Mouse (Mus musculus): ENCODE data around the gene Dvl3. TPM values are rescaled to one million over a fixed set of nuclear protein-coding genes. Genes with fewer than 3 reads are reported as not detected.

The Dvl3 gene
- total and polyA plus RNA-seq, 3 experiments = 28.7 to 49.7 (median 46.0) TPM

DNA sequence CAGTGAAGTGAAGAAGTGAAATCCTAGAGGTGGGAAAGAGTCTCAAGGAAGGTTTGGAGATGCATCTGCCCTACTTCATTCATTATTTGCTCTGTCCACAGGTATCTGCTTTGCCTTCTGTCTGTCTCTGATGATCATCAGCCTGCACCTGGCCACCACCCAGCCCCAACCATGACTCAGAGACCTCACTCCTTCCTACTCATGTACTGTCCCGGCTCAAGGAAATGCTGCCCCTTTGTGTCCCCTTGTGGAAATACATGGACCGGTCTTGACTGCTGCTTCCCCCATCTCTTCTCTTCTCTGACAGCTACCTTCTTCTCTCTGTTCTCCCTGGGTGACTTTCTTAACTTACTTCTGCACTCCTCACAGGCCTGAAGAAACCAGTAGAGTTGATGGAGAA, 26.2 kb upstream of the Dvl3 start:
- DNase-seq = peak in 1 of 2 experiments; percentile 16
- no peak overlapping the region for H3K4me3 ChIP-seq
- TF ChIP-seq EP300 (IDR thresholded peaks at IDR 0.05; ENCODE audit: insufficient read depth, low read depth, low read length) (no peak), CTCF (IDR thresholded peaks at IDR 0.05) (peak; percentile 49)
- H3K27me3 ChIP-seq (ENCODE audit: control insufficient read depth, insufficient read depth, low read length) = no peaks in the 10 kb centered on the region
- intact Hi-C loops (cut with DNase I) = no loop called here
- H3K79me2 ChIP-seq (replicated peaks; ENCODE audit: control insufficient read depth, insufficient read depth, low read length) = no peaks in the 10 kb centered on the region
- no peaks in the 10 kb centered on the region for H3K4me1 ChIP-seq (ENCODE audit: control insufficient read depth, insufficient read depth, low read length)
- no peak overlapping the region for H3K27ac ChIP-seq
- no peaks in the 10 kb centered on the region for H3K36me3 ChIP-seq (ENCODE audit: control insufficient read depth, insufficient read depth, low read length)
- H3K9ac ChIP-seq (ENCODE audit: low read depth, low read length) = no peak overlapping the region
- WGBS = 35% methylated on average over 2 of the region's 2 CpGs

DNA sequence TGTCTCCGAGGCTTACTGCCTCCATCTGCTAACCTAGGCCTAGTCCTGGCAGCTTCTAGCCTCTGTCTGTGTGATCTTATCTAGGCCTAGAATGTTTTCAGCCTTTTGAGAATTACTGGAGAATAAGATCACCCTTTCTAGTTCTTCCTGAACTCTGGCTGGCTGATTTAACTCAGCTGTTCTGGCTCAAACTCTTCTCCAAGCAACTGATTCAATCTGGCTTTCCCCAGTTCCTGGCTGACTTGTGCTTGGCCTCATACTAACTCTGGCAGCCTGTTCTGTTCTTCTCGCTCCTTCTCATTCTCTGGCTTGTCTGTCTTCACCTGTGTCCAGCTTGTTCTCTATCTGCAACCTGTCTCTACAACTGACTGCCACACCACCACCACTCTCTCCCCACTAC, 25.5 kb upstream of the Dvl3 start:
- intact Hi-C loops (cut with DNase I) = no loop called here
- Histone ChIP-seq H3K36me3 (ENCODE audit: control insufficient read depth, insufficient read depth, low read length) (no peaks in the 10 kb centered on the region), H3K9ac (ENCODE audit: low read depth, low read length) (no peak overlapping the region), H3K4me1 (ENCODE audit: control insufficient read depth, insufficient read depth, low read length) (no peaks in the 10 kb centered on the region), H3K27me3 (ENCODE audit: control insufficient read depth, insufficient read depth, low read length) (no peaks in the 10 kb centered on the region), H3K79me2 (replicated peaks; ENCODE audit: control insufficient read depth, insufficient read depth, low read length) (no peaks in the 10 kb centered on the region), H3K4me3 (no peak overlapping the region), H3K27ac (no peak overlapping the region)
- peak in 1 of 2 experiments; percentile 41 for DNase-seq
- TF ChIP-seq POLR2A (IDR thresholded peaks at IDR 0.05; ENCODE audit: insufficient read depth, low read depth, low read length) = no peak
- no peak for TF ChIP-seq CTCF (IDR thresholded peaks at IDR 0.05)
- no peak for TF ChIP-seq EP300 (IDR thresholded peaks at IDR 0.05; ENCODE audit: insufficient read depth, low read depth, low read length)
- 71% methylated on average over 2 of the region's 2 CpGs for WGBS

DNA sequence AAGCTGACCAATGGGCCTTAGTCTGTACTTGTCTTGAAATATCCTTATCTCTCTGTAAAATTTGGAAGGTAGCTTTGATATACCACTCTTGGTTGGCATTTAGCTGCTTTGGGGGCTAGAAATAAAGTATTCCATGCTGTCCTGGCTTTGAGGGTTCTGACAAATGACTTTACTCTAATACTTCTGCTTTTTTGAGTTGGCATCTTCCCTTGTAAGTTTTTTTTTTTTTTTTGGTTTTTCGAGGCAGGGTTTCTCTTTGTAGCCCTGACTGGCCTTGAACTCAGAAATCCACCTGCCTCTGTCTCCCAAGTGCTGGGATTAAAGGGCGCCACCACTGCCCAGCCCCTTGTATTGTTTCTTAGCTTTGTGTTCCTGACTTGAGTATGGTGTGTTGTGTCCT, 23.3 kb upstream of the Dvl3 start:
- Histone ChIP-seq H3K36me3 (ENCODE audit: control insufficient read depth, insufficient read depth, low read length) (no peaks in the 10 kb centered on the region), H3K27me3 (ENCODE audit: control insufficient read depth, insufficient read depth, low read length) (no peaks in the 10 kb centered on the region), H3K27ac (no peak overlapping the region), H3K4me3 (no peak overlapping the region), H3K9ac (ENCODE audit: low read depth, low read length) (no peak overlapping the region), H3K4me1 (ENCODE audit: control insufficient read depth, insufficient read depth, low read length) (no peaks in the 10 kb centered on the region), H3K79me2 (replicated peaks; ENCODE audit: control insufficient read depth, insufficient read depth, low read length) (no peaks in the 10 kb centered on the region)
- no peak for DNase-seq
- intact Hi-C loops (cut with DNase I) = no loop called here
- TF ChIP-seq POLR2A (IDR thresholded peaks at IDR 0.05; ENCODE audit: insufficient read depth, low read depth, low read length) = no peak
- no peak for TF ChIP-seq EP300 (IDR thresholded peaks at IDR 0.05; ENCODE audit: insufficient read depth, low read depth, low read length)
- TF ChIP-seq CTCF (IDR thresholded peaks at IDR 0.05) = no peak
- WGBS = 66% methylated on average over 2 of the region's 2 CpGs

DNA sequence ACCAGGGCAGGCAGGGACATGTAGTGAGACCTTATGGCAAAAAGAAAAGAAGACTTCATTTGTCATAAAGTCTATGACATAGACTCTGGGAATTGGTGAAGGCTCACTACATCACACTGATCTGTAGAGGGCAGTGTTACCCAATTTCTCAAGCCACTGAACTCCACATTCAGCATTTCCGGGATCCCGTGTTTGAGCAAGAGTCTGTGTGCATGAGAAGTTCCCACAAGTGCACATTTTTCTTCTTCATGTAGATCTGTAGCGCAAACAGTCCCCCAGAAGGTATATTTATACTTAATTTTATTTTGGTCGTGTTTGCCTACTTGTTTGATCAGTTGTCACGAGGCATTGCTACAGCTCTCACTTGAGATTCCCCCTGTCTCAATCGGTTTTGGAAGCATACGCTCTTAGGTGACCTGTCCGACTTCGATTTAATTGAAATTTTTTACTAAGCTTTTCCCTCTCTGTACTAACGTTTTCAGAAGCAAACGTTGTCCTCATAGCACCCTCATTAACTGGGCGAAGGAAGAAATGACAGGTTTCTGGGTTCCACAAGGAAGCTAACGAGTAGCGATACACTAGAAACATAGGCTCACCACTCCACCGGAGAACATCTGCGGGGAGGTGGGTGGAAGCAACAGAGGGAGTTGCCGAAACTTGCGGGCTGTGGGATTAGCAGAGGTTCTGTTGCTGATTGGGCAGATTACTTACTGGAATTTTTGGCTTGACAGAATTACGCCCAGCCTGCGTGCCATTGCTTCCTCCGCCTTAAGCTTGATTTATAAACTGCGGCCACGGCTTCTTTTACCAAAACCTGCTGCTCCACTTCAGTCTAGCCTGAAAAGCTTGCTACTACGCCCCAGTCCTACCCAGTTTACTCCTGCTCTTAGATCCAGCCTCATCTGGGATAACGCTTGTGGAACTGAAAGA, 19.8 kb upstream of the Dvl3 start:
- TF ChIP-seq POLR2A (IDR thresholded peaks at IDR 0.05; ENCODE audit: insufficient read depth, low read depth, low read length) (peak; percentile 52), EP300 (IDR thresholded peaks at IDR 0.05; ENCODE audit: insufficient read depth, low read depth, low read length) (peak; percentile 51; the same call in 1 of the 2 replicates), CTCF (IDR thresholded peaks at IDR 0.05) (peak; percentile 90)
- intact Hi-C loops (cut with DNase I) = loop anchor here (1.0 to 5.0 kb wide), 4 partner anchors 70 to 268 kb away; partner anchors contain the start of genes Abcc5, Clcn2 and Polr2h
- H3K4me1 ChIP-seq (ENCODE audit: control insufficient read depth, insufficient read depth, low read length) = no peaks in the 10 kb centered on the region
- WGBS = 17% methylated on average over 25 of the region's 25 CpGs
- H3K4me3 ChIP-seq = peak overlapping the region; percentile 48
- peak; percentile 53 to 63 for DNase-seq
- no peaks in the 10 kb centered on the region for H3K79me2 ChIP-seq (replicated peaks; ENCODE audit: control insufficient read depth, insufficient read depth, low read length)
- H3K27ac ChIP-seq = peak overlapping the region; percentile 62
- H3K9ac ChIP-seq (ENCODE audit: low read depth, low read length) = peak overlapping the region; percentile 78
- no peaks in the 10 kb centered on the region for H3K27me3 ChIP-seq (ENCODE audit: control insufficient read depth, insufficient read depth, low read length)
- H3K36me3 ChIP-seq (ENCODE audit: control insufficient read depth, insufficient read depth, low read length) = no peaks in the 10 kb centered on the region; the same call in 1 of the 2 replicates

DNA sequence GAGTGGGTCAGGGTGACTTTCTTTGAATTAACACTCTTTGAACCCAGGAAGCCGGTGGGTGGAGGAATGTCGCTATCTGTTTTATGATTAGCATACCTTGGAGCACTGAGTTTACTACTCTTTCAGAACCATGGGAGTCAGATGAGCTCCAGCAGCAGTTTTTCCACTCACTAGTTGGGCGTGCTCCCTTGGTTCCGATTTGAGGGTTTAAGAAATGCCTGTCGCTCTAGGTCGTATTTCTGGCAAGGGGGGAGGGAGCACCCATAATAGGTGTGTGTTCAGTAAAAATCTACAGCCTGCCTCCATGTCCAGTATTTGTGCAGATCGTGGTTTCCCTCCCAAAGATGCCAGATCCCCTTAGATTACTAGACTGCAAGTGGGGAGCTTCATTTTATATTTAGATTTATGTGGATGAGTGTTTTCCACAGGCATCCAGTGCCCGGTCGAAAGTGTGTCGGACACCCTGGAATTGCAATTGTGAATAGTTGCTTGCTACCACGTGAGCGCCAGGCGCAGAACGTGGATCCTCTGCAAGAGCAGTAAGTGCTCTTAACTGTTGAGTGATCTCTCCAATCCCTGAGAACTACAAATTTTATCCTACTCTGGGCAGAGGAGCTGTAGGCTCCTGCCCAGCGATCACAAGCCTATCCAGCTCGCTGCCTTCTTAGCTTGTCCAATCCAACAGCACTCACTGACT, 18.7 kb upstream of the Dvl3 start:
- peak overlapping the region; percentile 26 for H3K9ac ChIP-seq (ENCODE audit: low read depth, low read length)
- H3K36me3 ChIP-seq (ENCODE audit: control insufficient read depth, insufficient read depth, low read length) = no peaks in the 10 kb centered on the region; the same call in 1 of the 2 replicates
- H3K4me3 ChIP-seq = peak overlapping the region; percentile 93
- WGBS = 8% methylated on average over 16 of the region's 16 CpGs
- H3K79me2 ChIP-seq (replicated peaks; ENCODE audit: control insufficient read depth, insufficient read depth, low read length) = no peaks in the 10 kb centered on the region
- TF ChIP-seq EP300 (IDR thresholded peaks at IDR 0.05; ENCODE audit: insufficient read depth, low read depth, low read length) (no peak), POLR2A (IDR thresholded peaks at IDR 0.05; ENCODE audit: insufficient read depth, low read depth, low read length) (no peak), CTCF (IDR thresholded peaks at IDR 0.05) (no peak)
- peak overlapping the region; percentile 74 for H3K27ac ChIP-seq
- no peaks in the 10 kb centered on the region for H3K4me1 ChIP-seq (ENCODE audit: control insufficient read depth, insufficient read depth, low read length)
- H3K27me3 ChIP-seq (ENCODE audit: control insufficient read depth, insufficient read depth, low read length) = no peaks in the 10 kb centered on the region
- DNase-seq = no peak
- intact Hi-C loops (cut with DNase I) = loop anchor here (1.0 to 5.0 kb wide), 7 partner anchors 18 to 267 kb away; partner anchors contain the start of genes Abcc5, Abcf3, Alg3 and Ap2m1

All from heart, adult 2 months (tissue).